Mouse (Mus musculus) bone marrow macrophage, adult 2 months (primary cell): ENCODE data around the gene Dhrs7b.

Experiments used
- CTCF ChIP-seq: IDR thresholded peaks from 2 replicates; pipeline ENCODE4 v1.5.1; 2012; ENCODE audit warnings: low read depth, mild to moderate bottlenecking, low read length, moderate library complexity
- POLR2A ChIP-seq: IDR thresholded peaks from 2 replicates; pipeline ENCODE4 v1.6.1; 2012; ENCODE audit warnings: mild to moderate bottlenecking, low read depth, low read length, borderline replicate concordance

DNA sequence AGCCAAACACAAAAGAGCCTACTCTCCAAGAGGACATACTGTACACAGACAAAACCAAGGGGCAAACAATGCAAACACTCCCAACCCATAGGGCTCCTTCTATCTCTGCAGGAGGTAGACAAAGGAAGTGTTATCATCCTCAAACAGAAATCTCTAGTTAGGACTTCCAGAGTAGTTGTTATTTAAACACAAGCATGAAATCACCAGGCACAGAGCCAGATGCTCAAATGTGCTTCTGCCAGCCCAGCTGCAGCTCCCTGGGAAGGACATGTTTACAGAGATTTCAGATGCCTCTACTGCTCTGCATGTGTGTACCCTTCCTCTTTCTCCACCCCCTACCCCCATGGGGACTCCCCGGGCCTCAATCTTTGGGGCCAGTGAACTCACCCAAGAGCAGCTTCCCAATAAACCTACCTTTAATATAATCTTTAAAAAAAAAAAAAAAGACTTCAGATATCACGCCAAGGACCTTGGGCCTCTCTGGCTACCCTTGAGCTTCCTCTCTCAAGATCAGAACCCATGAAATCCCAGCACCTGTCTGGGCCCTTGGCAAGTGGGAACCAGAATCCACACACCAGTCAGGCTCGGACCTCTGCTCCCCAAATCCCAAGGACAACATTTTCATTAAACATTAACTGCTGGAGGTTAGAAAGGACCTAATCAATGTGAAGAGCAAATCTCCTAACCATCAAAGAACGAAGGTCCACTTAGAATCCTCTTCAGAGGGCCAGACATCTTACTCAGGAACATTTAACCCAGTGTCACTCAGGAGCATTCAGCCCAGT is 22.0 kb upstream of the Dhrs7b start:
- TF ChIP-seq POLR2A, result no peak
- TF ChIP-seq CTCF, result no peak
